Mouse (Mus musculus) olfactory bulb, adult 2 months (tissue): ENCODE data around the gene Dnajb13.

ENCODE experiments used
- CTCF ChIP-seq: fragments of 200-500 bp; IDR thresholded peaks from 2 replicates; pipeline ENCODE4 v1.5.1; 2012; ENCODE audit warnings: low read depth, mild to moderate bottlenecking, low read length, moderate library complexity; ENCODE audit not compliant: insufficient read depth
- POLR2A ChIP-seq: fragments of 200-500 bp; IDR thresholded peaks from 2 replicates; pipeline ENCODE4 v1.6.1; 2012; ENCODE audit warnings: mild to moderate bottlenecking, low read depth, low read length, moderate library complexity; ENCODE audit not compliant: insufficient read depth

DNA sequence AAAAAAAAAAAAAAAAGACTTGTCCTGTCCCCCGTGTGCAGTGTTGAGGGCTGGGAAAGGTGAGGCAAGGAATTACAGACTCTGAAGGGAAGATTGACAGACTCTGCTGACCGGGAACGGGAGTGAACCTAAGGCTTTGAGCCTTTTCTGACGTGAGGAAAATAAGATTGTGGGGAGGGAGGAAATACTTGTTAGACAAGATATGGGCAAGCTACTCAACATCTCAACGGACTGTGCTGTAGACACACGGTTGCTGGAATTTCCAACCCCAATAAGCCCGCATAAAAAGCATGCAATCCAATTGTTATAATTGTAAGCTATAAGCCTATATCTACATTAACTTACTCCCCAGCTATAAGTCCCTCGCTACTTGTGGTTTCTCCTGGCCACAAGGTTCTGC lies 9.9 kb upstream of the Dnajb13 start:
- TF ChIP-seq CTCF (no peak), POLR2A (no peak)
